Mouse (Mus musculus) Patski (cell line): ENCODE measurements around the gene Filip1. TPM values are rescaled to one million over a fixed set of nuclear protein-coding genes. Genes with fewer than 3 reads are reported as not detected.

Source experiments
- ATAC-seq: fragments of 100-300 bp; one replicate; pipeline ENCODE4 v1.8.0; 2021
- CTCF ChIA-PET: fragments of 350-600 bp; sonication (Branson Sonifier 250); formaldehyde crosslinking; loops from one replicate; lab custom pipeline; 2022; ENCODE audit warnings: inconsistent platforms; lab: Charles Lee
- POLR2A ChIA-PET: fragments of 350-600 bp; sonication (Branson Sonifier 250); formaldehyde crosslinking; loops from one replicate; lab custom pipeline; 2022; ENCODE audit warnings: antibody characterized with exemption, inconsistent platforms; lab: Charles Lee
- DNase-seq: peaks from one replicate; pipeline ENCODE4 v3.0.0-alpha.2; 2011; ENCODE audit warnings: low read depth, low spot score
- H3K27me3 ChIP-seq: fragments of 371-371 bp; one replicate; pipeline ENCODE4 v1.5.1; 2021
- CTCF ChIP-seq: fragments of 100-300 bp; IDR thresholded peaks from one replicate; pipeline ENCODE4 v1.5.1; 2021
- in situ Hi-C: fragments of 300-500 bp; cut with MboI; formaldehyde crosslinking; loops from 3 replicates; pipeline ENCODE4 v1.11.1; 2018; ENCODE audit warnings: low pct_unique_long_range_greater_than_20kb, mixed read lengths
- polyA plus RNA-seq: library from polyadenylated mRNA; unstranded; gene quantifications from one replicate; pipeline ENCODE4 v1.2.3, GENCODE M21; 2021

The Filip1 gene
- polyA plus RNA-seq, 1 experiment from 2014 or later = not detected

- peak; percentile 34 for TF ChIP-seq CTCF
- POLR2A ChIA-PET = interaction anchor here (1.0 kb wide), 1 partner anchor 13 kb away, joined by 3 read pairs; no protein-coding TSS in a partner anchor
- CTCF ChIA-PET = interaction anchor here (1.3 to 2.2 kb wide), 2 partner anchors 9 to 34 kb away, joined by 4 to 7 read pairs; no protein-coding TSS in a partner anchor
- DNase-seq = no peak
- in situ Hi-C loops = loop anchor here (25.0 kb wide), 1 partner anchor 98 kb away; no protein-coding TSS in a partner anchor
- no peak for ATAC-seq
- H3K27me3 ChIP-seq = no peaks in the 10 kb centered on the region
Observed at GRCm38 (mm10) chr9:79889132-79889531, 123.5 kb downstream of the Filip1 start.

- POLR2A ChIA-PET = no interaction called here
Observed at GRCm38 (mm10) chr9:79885244-79886210, 127.1 kb downstream of the Filip1 start.

GRCm38 (mm10) chr9:79883139-79883538 is 129.5 kb downstream of the Filip1 start:
- no peak for DNase-seq
- ChIA-PET CTCF (interaction anchor here (1.0 to 2.2 kb wide), 3 partner anchors 9 to 15 kb away, joined by 3 to 6 read pairs (median 3); no protein-coding TSS in a partner anchor), POLR2A (no interaction called here)
- in situ Hi-C loops = loop anchor here (25.0 kb wide), 1 partner anchor 104 kb away; no protein-coding TSS in a partner anchor
- no peaks in the 10 kb centered on the region for H3K27me3 ChIP-seq
- no peak for TF ChIP-seq CTCF
- ATAC-seq = no peak

More at GRCm38 (mm10) chr9:79885244-79886210, 127.1 kb downstream of the Filip1 start:
- no peak for ATAC-seq
- CTCF ChIA-PET = interaction anchor here (0.9 to 1.0 kb wide), 2 partner anchors 20 to 138 kb away, joined by 3 read pairs; no protein-coding TSS in a partner anchor
- peak; percentile 52 for TF ChIP-seq CTCF
- H3K27me3 ChIP-seq = no peaks in the 10 kb centered on the region
- in situ Hi-C loops = loop anchor here (25.0 kb wide), 1 partner anchor 102 kb away; no protein-coding TSS in a partner anchor
- no peak for DNase-seq

- TF ChIP-seq CTCF = no peak
- CTCF ChIA-PET = interaction anchor here (1.5 kb wide), 1 partner anchor 9 kb away, joined by 7 read pairs; no protein-coding TSS in a partner anchor
- in situ Hi-C loops = loop anchor here (25.0 kb wide), 1 partner anchor 107 kb away; no protein-coding TSS in a partner anchor
- no peaks in the 10 kb centered on the region for H3K27me3 ChIP-seq
- ATAC-seq (no peak), DNase-seq (peak; percentile 41)
- POLR2A ChIA-PET = no interaction called here
Observed at GRCm38 (mm10) chr9:79880031-79880430, 132.6 kb downstream of the Filip1 start.

- no peak for DNase-seq
- no peak for TF ChIP-seq CTCF
- in situ Hi-C loops = loop anchor here (25.0 kb wide), 1 partner anchor 112 kb away; no protein-coding TSS in a partner anchor
- no peak for ATAC-seq
- peaks cover 1% of the 10 kb centered on the region for H3K27me3 ChIP-seq
- ChIA-PET CTCF (interaction anchor here (1.2 kb wide), 1 partner anchor 22 kb away, joined by 3 read pairs; no protein-coding TSS in a partner anchor), POLR2A (interaction anchor here (1.0 kb wide), 1 partner anchor 125 kb away, joined by 3 read pairs; no protein-coding TSS in a partner anchor)
Observed at GRCm38 (mm10) chr9:79875522-79876131, 137.0 kb downstream of the Filip1 start.

- POLR2A ChIA-PET = no interaction called here
- TF ChIP-seq CTCF = no peak
- no peak for ATAC-seq
- peaks cover 5% of the 10 kb centered on the region for H3K27me3 ChIP-seq
- CTCF ChIA-PET = interaction anchor here (1.2 kb wide), 1 partner anchor 24 kb away, joined by 3 read pairs; no protein-coding TSS in a partner anchor
- DNase-seq = no peak
- in situ Hi-C loops = no loop called here
Observed at GRCm38 (mm10) chr9:79872598-79872997, 140.1 kb downstream of the Filip1 start.

GRCm38 (mm10) chr9:79869512-79869911 is 143.1 kb downstream of the Filip1 start:
- no peak for TF ChIP-seq CTCF
- in situ Hi-C loops = no loop called here
- POLR2A ChIA-PET = no interaction called here
- ATAC-seq (no peak), DNase-seq (no peak)
- CTCF ChIA-PET = interaction anchor here (2.0 kb wide), 1 partner anchor 14 kb away, joined by 6 read pairs; no protein-coding TSS in a partner anchor
- H3K27me3 ChIP-seq = peaks cover 5% of the 10 kb centered on the region

GRCm38 (mm10) chr9:79865998-79866397 is 146.7 kb downstream of the Filip1 start:
- no peak for DNase-seq
- peak; percentile 16 for TF ChIP-seq CTCF
- H3K27me3 ChIP-seq = peaks cover 9% of the 10 kb centered on the region
- in situ Hi-C loops = no loop called here
- no peak for ATAC-seq
- ChIA-PET POLR2A (no interaction called here), CTCF (no interaction called here)

- TF ChIP-seq CTCF = no peak
- peaks cover 7% of the 10 kb centered on the region for H3K27me3 ChIP-seq
- ChIA-PET POLR2A (no interaction called here), CTCF (no interaction called here)
- in situ Hi-C loops = no loop called here
- no peak for DNase-seq
- no peak for ATAC-seq
Observed at GRCm38 (mm10) chr9:79862544-79862943, 150.1 kb downstream of the Filip1 start.

GRCm38 (mm10) chr9:79847099-79847498 is 165.6 kb downstream of the Filip1 start:
- ChIA-PET POLR2A (no interaction called here), CTCF (no interaction called here)
- H3K27me3 ChIP-seq = peaks cover 7% of the 10 kb centered on the region
- TF ChIP-seq CTCF = no peak
- in situ Hi-C loops = no loop called here
- no peak for ATAC-seq
- DNase-seq = no peak
